Mouse (Mus musculus): ENCODE results near the gene Trpv3. TPM values are rescaled to one million over a fixed set of nuclear protein-coding genes. Genes with fewer than 3 reads are reported as not detected.

Trpv3 gene
- polyA plus RNA-seq, 1 experiment from 2014 or later: 0.31 TPM

GRCm38 (mm10) chr11:73233992-73234391, 33.2 kb upstream of the Trpv3 start, which contains the start of gene Trpv1:
Gene Trpv1, plus strand, starts transcription at chr11:73234292.
- Histone ChIP-seq H3K4me1 (ENCODE audit: control insufficient read depth, insufficient read depth, low read length) (no peaks in the 10 kb centered on the region), H3K9me3 (replicated peaks; ENCODE audit: control insufficient read depth, low read length, poor library complexity, severe bottlenecking) (no peaks in the 10 kb centered on the region; the same call in 1 of the 2 replicates), H3K36me3 (ENCODE audit: control insufficient read depth, insufficient read depth, low read length) (no peaks in the 10 kb centered on the region), H3K27ac (ENCODE audit: low read length) (no peak within 1 kb of the TSS), H3K4me3 (ENCODE audit: low read depth, low read length) (no peak within 1 kb of the TSS), H3K27me3 (ENCODE audit: control insufficient read depth, insufficient read depth, low read depth, low read length) (no peaks in the 10 kb centered on the region), H3K4me2 (ENCODE audit: low read length) (no peak within 1 kb of the TSS), H3K9ac (ENCODE audit: low read depth, low read length) (no peak within 1 kb of the TSS)
- WGBS: 78% methylated on average over 5 of the region's 5 CpGs
- no peak for ATAC-seq

- no peak overlapping the region for H3K27ac ChIP-seq (ENCODE audit: low read length)
- WGBS: 30% methylated on average over 5 of the region's 5 CpGs
- no peak for ATAC-seq
These were observed 31.0 kb upstream of the Trpv3 start for GRCm38 (mm10) chr11:73235990-73236701.

GRCm38 (mm10) chr11:73236731-73237130, 30.5 kb upstream of the Trpv3 start:
- Histone ChIP-seq H3K4me3 (ENCODE audit: low read depth, low read length) (no peak overlapping the region), H3K27me3 (ENCODE audit: control insufficient read depth, insufficient read depth, low read depth, low read length) (no peaks in the 10 kb centered on the region), H3K9ac (ENCODE audit: low read depth, low read length) (no peak overlapping the region), H3K36me3 (ENCODE audit: control insufficient read depth, insufficient read depth, low read length) (no peaks in the 10 kb centered on the region), H3K9me3 (replicated peaks; ENCODE audit: control insufficient read depth, low read length, poor library complexity, severe bottlenecking) (no peaks in the 10 kb centered on the region), H3K4me1 (ENCODE audit: control insufficient read depth, insufficient read depth, low read length) (no peaks in the 10 kb centered on the region), H3K27ac (ENCODE audit: low read length) (no peak overlapping the region), H3K4me2 (ENCODE audit: low read length) (no peak overlapping the region)
- ATAC-seq: no peak
- 77% methylated on average over 3 of the region's 3 CpGs for WGBS

More at GRCm38 (mm10) chr11:73235990-73236701, 31.0 kb upstream of the Trpv3 start:
- Histone ChIP-seq H3K4me1 (ENCODE audit: control insufficient read depth, insufficient read depth, low read length) (no peaks in the 10 kb centered on the region), H3K4me3 (ENCODE audit: low read depth, low read length) (no peak overlapping the region), H3K27me3 (ENCODE audit: control insufficient read depth, insufficient read depth, low read depth, low read length) (no peaks in the 10 kb centered on the region), H3K9ac (ENCODE audit: low read depth, low read length) (no peak overlapping the region), H3K4me2 (ENCODE audit: low read length) (no peak overlapping the region), H3K9me3 (replicated peaks; ENCODE audit: control insufficient read depth, low read length, poor library complexity, severe bottlenecking) (no peaks in the 10 kb centered on the region), H3K36me3 (ENCODE audit: control insufficient read depth, insufficient read depth, low read length) (no peaks in the 10 kb centered on the region)

- 89% methylated on average over 6 of the region's 6 CpGs for WGBS
- H3K36me3 ChIP-seq (ENCODE audit: control insufficient read depth, insufficient read depth, low read length): no peaks in the 10 kb centered on the region
- ATAC-seq: no peak
- H3K4me3 ChIP-seq (ENCODE audit: low read depth, low read length): no peak overlapping the region
- no peak overlapping the region for H3K27ac ChIP-seq (ENCODE audit: low read length)
- H3K9me3 ChIP-seq (replicated peaks; ENCODE audit: control insufficient read depth, low read length, poor library complexity, severe bottlenecking): no peaks in the 10 kb centered on the region
- no peak overlapping the region for H3K4me2 ChIP-seq (ENCODE audit: low read length)
- H3K9ac ChIP-seq (ENCODE audit: low read depth, low read length): no peak overlapping the region
- no peaks in the 10 kb centered on the region for H3K27me3 ChIP-seq (ENCODE audit: control insufficient read depth, insufficient read depth, low read depth, low read length)
- no peaks in the 10 kb centered on the region for H3K4me1 ChIP-seq (ENCODE audit: control insufficient read depth, insufficient read depth, low read length)
These were observed 25.0 kb upstream of the Trpv3 start for GRCm38 (mm10) chr11:73242199-73242598.

- H3K9ac ChIP-seq (ENCODE audit: low read depth, low read length): no peak overlapping the region
- 94% methylated on average over 4 of the region's 4 CpGs for WGBS
- no peak overlapping the region for H3K4me3 ChIP-seq (ENCODE audit: low read depth, low read length)
- ATAC-seq: no peak
- no peaks in the 10 kb centered on the region for H3K9me3 ChIP-seq (replicated peaks; ENCODE audit: control insufficient read depth, low read length, poor library complexity, severe bottlenecking)
- no peaks in the 10 kb centered on the region for H3K4me1 ChIP-seq (ENCODE audit: control insufficient read depth, insufficient read depth, low read length)
- no peak overlapping the region for H3K4me2 ChIP-seq (ENCODE audit: low read length)
- no peaks in the 10 kb centered on the region for H3K36me3 ChIP-seq (ENCODE audit: control insufficient read depth, insufficient read depth, low read length)
- no peak overlapping the region for H3K27ac ChIP-seq (ENCODE audit: low read length)
- no peaks in the 10 kb centered on the region for H3K27me3 ChIP-seq (ENCODE audit: control insufficient read depth, insufficient read depth, low read depth, low read length)
These were observed 24.4 kb upstream of the Trpv3 start for GRCm38 (mm10) chr11:73242777-73243176.

GRCm38 (mm10) chr11:73257362-73257945, 9.7 kb upstream of the Trpv3 start:
- H3K36me3 ChIP-seq (ENCODE audit: control insufficient read depth, insufficient read depth, low read length): no peaks in the 10 kb centered on the region
- no peak overlapping the region for H3K27ac ChIP-seq (ENCODE audit: low read length)
- no peak overlapping the region for H3K9ac ChIP-seq (ENCODE audit: low read depth, low read length)
- no peaks in the 10 kb centered on the region for H3K9me3 ChIP-seq (replicated peaks; ENCODE audit: control insufficient read depth, low read length, poor library complexity, severe bottlenecking)
- ATAC-seq: no peak
- no peaks in the 10 kb centered on the region for H3K4me1 ChIP-seq (ENCODE audit: control insufficient read depth, insufficient read depth, low read length)
- H3K4me3 ChIP-seq (ENCODE audit: low read depth, low read length): no peak overlapping the region
- 81% methylated on average over 4 of the region's 4 CpGs for WGBS
- no peaks in the 10 kb centered on the region for H3K27me3 ChIP-seq (ENCODE audit: control insufficient read depth, insufficient read depth, low read depth, low read length)
- H3K4me2 ChIP-seq (ENCODE audit: low read length): no peak overlapping the region

- Histone ChIP-seq H3K9ac (ENCODE audit: low read depth, low read length) (no peak overlapping the region), H3K27ac (ENCODE audit: low read length) (no peak overlapping the region), H3K27me3 (ENCODE audit: control insufficient read depth, insufficient read depth, low read depth, low read length) (no peaks in the 10 kb centered on the region), H3K4me3 (ENCODE audit: low read depth, low read length) (no peak overlapping the region), H3K4me2 (ENCODE audit: low read length) (no peak overlapping the region), H3K36me3 (ENCODE audit: control insufficient read depth, insufficient read depth, low read length) (no peaks in the 10 kb centered on the region), H3K4me1 (ENCODE audit: control insufficient read depth, insufficient read depth, low read length) (no peaks in the 10 kb centered on the region), H3K9me3 (replicated peaks; ENCODE audit: control insufficient read depth, low read length, poor library complexity, severe bottlenecking) (no peaks in the 10 kb centered on the region)
- ATAC-seq: no peak
These were observed 8.5 kb upstream of the Trpv3 start for GRCm38 (mm10) chr11:73258664-73259063.

- H3K4me3 ChIP-seq (ENCODE audit: low read depth, low read length): no peak overlapping the region
- ATAC-seq: no peak
- H3K9me3 ChIP-seq (replicated peaks; ENCODE audit: control insufficient read depth, low read length, poor library complexity, severe bottlenecking): no peaks in the 10 kb centered on the region
- 91% methylated on average over 3 of the region's 3 CpGs for WGBS
- no peak overlapping the region for H3K9ac ChIP-seq (ENCODE audit: low read depth, low read length)
- H3K27ac ChIP-seq (ENCODE audit: low read length): no peak overlapping the region
- H3K36me3 ChIP-seq (ENCODE audit: control insufficient read depth, insufficient read depth, low read length): no peaks in the 10 kb centered on the region
- no peak overlapping the region for H3K4me2 ChIP-seq (ENCODE audit: low read length)
- H3K27me3 ChIP-seq (ENCODE audit: control insufficient read depth, insufficient read depth, low read depth, low read length): no peaks in the 10 kb centered on the region
- H3K4me1 ChIP-seq (ENCODE audit: control insufficient read depth, insufficient read depth, low read length): no peaks in the 10 kb centered on the region
These were observed 6.7 kb upstream of the Trpv3 start for GRCm38 (mm10) chr11:73260457-73260856.

GRCm38 (mm10) chr11:73261385-73261784, 5.8 kb upstream of the Trpv3 start:
- Histone ChIP-seq H3K36me3 (ENCODE audit: control insufficient read depth, insufficient read depth, low read length) (no peaks in the 10 kb centered on the region), H3K9me3 (replicated peaks; ENCODE audit: control insufficient read depth, low read length, poor library complexity, severe bottlenecking) (no peaks in the 10 kb centered on the region), H3K9ac (ENCODE audit: low read depth, low read length) (no peak overlapping the region), H3K4me2 (ENCODE audit: low read length) (no peak overlapping the region), H3K27me3 (ENCODE audit: control insufficient read depth, insufficient read depth, low read depth, low read length) (no peaks in the 10 kb centered on the region), H3K27ac (ENCODE audit: low read length) (no peak overlapping the region), H3K4me3 (ENCODE audit: low read depth, low read length) (no peak overlapping the region), H3K4me1 (ENCODE audit: control insufficient read depth, insufficient read depth, low read length) (no peaks in the 10 kb centered on the region)
- no peak for ATAC-seq
- WGBS: 94% methylated on average over 1 of the region's 1 CpGs

Data from midbrain, embryonic 16.5 days (tissue).